Mouse (Mus musculus) urinary bladder, postnatal 4 days (tissue): ENCODE measurements around the gene Trim17.

Experiments used
- DNase-seq, 2 experiments: peaks; one replicate each; pipeline ENCODE4 v3.0.0; 2021 to 2022; ENCODE audit warnings: low spot score in 2 of 2

Gene Trim17

DNA sequence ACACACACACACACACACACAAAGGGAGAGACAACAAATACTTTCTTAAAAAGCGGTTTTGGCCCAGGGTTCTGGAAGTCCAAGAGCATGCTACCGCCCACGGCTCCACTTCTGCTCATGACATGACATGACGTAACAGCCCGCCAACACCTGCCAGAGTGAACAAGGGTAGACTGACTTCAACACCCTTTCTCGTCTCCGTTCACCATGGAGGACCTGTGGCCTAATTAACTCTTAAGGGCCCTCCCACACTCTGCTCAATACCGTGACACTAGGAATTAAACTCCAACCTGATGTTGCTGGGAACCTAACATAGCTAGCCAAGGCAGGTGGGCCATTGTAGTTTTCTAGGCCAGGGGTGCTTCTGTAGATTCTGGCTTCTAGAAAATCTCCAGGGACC is 14.5 kb downstream of the Trim17 start:
- DNase-seq: no peak

- DNase-seq: no peak
These were observed 15.2 kb downstream of the Trim17 start for GRCm38 (mm10) chr11:58969659-58970058.

GRCm38 (mm10) chr11:58970831-58971530 is 16.5 kb downstream of the Trim17 start:
- DNase-seq: no peak

GRCm38 (mm10) chr11:58971796-58972195 is 17.3 kb downstream of the Trim17 start:
- DNase-seq: no peak

- DNase-seq: no peak
These were observed 19.9 kb downstream of the Trim17 start for GRCm38 (mm10) chr11:58974414-58974813.

- DNase-seq: no peak
These were observed 22.7 kb downstream of the Trim17 start for GRCm38 (mm10) chr11:58977150-58977549.

- no peak for DNase-seq
These were observed 23.1 kb downstream of the Trim17 start for GRCm38 (mm10) chr11:58977607-58978026.

- peak in 1 of 2 experiments; percentile 44 for DNase-seq
These were observed 23.7 kb downstream of the Trim17 start, which contains the start of gene Trim11 for GRCm38 (mm10) chr11:58978027-58978705. Gene Trim11, plus strand, starts transcription at chr11:58978093.

DNA sequence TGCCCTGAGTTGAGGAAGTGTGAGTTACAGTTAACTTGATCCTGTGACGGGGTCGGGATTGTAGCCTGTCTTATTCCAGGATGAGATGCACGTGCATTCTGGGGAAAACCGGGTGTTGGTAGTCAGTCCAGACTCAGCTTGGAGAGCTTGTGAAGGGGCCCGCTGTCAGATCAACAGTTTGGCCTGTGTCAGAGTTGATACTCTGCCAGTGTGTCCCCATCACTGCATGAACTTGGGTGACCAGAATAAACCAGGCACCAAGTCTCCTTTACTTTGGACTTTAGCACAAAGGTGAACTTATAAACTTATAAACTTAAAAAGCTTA is 24.2 kb downstream of the Trim17 start:
- DNase-seq: no peak

DNA sequence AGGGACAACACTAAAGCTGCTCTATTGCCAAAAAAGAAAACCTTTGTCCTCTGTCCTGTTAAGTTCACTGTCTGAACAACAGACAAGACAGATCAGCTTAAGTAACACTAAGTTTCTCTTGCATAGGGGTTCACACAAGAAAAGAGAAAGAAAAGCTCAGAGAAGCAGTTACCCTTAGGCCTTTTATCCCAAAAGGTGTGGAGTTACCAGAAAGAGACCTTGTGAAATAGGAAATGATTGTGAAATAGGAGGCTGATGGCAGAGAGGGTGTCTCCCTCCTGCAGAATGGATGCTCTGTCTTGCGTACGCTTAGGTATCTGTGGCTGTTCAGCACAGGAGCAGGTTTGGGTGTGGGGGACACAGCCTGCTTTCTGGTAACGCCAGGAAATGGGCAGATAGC is 24.7 kb downstream of the Trim17 start:
- DNase-seq: no peak

DNA sequence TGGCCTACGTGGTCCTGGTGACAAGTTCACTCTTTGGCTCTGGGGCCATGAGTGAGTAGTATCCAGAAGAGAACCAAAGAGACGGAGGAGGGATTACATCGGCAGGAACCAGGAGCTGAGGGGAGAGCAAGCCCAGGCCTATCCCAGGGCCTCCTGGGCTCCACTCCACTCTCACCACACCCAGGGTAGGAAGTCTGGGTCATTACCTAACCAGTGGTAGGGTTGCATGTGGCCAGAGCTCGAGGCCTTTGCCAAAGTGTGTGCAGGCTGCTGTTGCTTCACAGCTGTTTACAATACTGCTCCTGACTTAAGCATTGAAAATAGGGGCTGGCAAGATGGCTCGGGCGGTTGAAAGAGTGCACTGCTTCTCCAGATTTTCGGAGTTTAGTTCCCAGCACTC is 25.2 kb downstream of the Trim17 start:
- no peak for DNase-seq

DNA sequence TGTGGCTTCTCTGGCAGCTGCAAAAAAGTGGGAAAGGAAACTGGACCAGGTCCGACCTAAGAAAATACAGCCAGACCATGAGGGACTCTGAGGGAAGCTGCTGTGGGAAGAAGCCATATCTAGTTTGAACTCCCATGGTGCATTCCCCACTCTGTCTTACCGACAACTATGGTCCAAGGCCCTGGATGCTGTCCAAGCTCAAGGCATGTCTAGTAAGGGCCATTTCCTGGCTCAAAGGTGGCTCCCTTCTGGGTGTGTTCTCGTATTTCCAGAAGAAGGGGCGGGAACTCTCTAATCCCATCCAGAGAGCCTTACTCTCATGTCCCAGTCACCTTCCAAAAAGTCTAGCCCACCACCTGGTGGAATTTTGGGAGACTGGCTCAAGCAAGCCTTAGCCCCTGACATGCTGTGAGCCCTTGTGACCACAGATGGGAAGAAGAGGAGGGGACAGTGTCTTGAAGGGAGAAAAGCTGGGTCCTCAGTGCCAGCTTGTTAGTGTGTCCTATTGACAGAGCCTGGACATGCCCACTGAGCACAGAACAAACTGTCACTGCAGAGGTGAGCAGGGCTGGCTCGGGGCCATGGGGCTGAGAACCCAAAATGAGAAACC is 26.0 kb downstream of the Trim17 start:
- DNase-seq: no peak

DNA sequence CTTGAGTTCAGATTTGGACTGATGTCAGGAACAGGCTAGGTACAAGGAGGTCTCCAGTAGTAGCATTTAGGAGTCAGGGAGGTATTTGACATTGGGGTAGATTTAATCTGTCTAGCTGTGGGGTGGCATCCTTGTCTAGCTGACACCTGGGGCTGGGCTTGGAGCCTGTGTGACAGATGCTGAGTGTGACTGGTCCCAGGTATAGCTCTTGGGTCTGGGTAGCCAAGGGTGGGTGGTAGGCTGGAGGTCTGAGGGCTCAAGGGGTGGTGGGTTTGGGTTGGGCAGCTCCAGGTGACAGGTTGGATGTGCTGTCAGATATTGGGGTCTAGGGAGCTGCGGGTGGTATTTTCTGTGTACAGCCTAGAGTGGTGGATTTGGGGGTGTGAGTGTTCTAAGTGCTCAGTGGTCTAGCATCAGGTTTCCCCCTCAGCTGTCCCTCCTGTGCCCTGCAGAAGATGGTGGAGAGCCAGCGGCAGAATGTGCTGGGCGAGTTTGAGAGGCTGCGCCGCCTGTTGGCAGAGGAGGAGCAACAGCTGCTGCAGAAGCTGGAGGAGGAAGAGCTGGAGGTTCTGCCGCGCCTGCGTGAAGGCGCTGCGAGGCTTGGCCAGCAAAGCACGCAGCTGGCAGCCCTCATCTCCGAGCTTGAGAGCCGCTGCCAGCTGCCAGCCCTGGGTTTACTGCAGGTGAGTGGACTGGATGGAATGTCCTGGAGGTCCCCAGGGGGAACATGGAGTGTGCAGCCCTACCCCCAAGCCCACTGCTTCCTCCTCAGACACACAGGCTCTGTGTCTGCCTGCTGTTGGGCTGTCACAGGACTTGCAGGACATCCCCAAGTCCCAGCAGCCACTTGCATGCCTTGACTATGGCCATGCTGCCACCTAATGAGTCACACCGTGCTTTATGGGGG is 27.3 kb downstream of the Trim17 start:
- DNase-seq: peak in 1 of 2 experiments; percentile 39

- DNase-seq: no peak
These were observed 28.1 kb downstream of the Trim17 start for GRCm38 (mm10) chr11:58982471-58983097.

GRCm38 (mm10) chr11:58983691-58984341 is 29.3 kb downstream of the Trim17 start:
- DNase-seq: no peak

DNA sequence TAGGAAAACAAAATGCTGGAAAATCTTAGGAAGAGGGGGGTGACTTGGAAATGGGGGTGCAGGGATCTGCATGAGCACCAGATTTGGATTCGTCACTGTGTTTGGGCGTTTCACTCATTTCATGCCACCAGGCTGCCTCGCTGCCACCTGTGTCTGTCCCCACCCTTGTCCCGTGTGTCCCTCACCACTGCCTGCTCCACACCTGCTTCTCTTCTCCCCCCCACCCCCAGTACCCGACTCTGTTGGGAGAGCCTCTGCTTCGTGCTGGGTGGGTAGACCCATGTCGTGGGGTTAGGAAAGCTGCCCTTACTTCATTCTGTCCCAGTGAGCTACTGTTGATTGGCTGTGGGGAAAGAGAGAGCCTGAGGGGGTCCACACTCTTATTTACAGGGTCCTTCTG is 30.2 kb downstream of the Trim17 start:
- no peak for DNase-seq

DNA sequence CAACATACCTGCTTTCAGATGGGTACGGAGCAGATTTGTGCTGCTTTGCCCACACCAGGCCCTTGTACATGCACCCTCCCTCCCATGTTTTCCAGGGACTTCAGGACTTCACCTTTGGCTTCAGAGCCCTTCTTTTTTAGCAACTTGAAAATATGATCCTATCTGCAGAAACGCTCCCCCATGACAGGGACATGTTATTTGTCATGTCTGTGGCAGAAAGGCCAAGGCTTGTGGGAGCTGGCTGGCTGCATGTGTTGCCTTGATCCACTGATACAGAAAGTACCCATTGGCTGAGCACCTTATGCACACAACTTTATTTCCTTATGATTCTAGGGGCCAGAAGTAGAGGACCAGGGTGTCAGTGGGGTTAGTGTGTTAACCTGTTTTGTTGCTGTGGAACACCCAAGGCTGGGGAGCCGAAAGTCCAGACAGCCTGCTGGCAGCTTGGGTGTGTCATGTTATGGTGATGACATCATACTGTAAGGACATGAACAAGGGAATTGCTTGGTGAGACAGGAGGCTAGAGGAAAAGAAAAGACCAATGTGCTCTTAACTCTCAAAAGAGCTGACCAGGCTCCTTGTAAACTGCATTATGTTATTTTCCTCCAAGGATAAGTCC is 30.9 kb downstream of the Trim17 start:
- DNase-seq: no peak

DNA sequence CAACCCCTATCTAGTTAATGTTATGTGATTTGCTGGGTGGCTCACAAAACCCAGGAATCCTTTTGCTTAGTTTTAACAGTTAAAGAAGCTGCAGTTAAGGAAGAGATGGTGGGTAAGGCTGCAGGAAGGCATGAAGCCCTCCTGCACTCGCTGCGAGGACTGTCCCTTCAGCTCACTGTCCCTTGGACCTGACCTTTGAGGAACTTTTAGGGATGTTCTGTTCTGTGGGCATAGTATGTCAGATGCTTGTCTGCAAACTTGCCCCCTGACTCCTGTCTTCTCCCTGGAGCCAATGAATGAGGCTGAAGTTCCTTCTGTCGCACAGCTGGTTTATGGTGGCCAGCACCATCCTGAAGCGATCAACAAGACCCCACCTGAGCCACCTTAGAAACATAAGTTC is 34.7 kb downstream of the Trim17 start:
- DNase-seq: no peak

- DNase-seq: no peak
These were observed 35.7 kb downstream of the Trim17 start for GRCm38 (mm10) chr11:58990141-58990540.

DNA sequence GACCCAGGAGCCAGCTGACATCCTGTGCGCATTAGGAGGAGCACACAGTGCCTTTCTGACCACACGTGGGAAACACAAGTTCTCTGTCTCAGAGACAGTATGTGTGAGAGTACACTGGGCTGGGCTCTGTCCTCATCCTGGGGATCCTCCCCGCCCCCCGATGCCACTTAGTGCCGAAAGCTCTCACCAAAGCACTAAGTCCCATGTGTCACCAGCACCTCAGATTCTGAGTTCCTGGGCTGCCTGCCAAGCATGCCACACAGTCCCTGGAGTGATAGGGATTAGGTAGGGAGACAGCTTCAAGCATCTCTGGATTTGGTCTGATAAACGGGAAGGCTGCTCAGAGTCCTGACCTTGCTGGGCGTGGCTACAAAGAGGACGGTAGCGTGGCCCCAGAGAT is 36.3 kb downstream of the Trim17 start:
- DNase-seq: no peak

DNA sequence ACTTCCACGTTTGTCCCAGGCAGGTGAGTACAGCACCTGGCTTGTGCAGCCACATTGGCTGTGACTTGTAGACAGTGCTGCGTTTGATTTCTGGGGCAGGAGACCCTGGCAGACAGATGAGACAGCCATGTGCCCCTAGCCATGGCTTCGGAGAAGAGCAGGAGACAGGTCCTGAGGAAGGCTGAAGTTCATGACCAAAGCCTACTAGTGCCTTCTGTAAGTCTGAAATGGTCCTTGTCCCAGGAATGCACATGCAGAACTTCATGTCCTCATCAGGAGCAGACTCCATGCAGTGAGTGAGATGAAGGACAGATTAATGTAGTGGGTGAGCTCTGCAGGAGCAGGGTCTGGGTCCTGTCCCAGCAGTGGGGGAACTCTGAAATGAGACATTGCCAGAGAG is 37.4 kb downstream of the Trim17 start:
- DNase-seq: no peak
